Comparison of ENCODE assay signal across 29 mouse cellular contexts in the genomic region with DNA sequence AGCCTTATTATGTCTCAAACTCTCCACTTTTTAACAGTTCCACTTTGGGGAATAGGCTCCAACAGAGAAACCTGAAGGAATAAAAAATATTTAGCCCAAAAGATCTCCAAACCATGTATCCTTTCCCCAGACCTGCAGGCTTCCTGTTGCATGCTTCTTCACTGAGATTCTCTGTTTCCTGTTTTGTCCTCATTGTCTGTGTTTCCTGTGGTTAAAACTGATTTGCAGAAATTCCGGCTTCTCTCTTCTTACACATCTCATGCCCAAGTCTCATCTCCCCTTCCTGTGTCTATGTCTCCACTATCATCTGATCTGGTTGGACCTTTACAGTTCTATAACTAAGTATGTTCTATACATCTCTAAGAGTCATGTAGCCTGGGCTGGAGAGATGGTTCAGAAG.
DNase-seq lines count a peak whose midpoint lies in the region; ATAC-seq and TF ChIP-seq lines count a peak whose summit lies in the region.
"Had no signal": no experiment of that assay in that cellular context is flagged by ENCODE, and none has a peak within 500 bp of the region (broad histone marks: within the 10 kb centered on the region; RNA-seq: fewer than 3 reads in every experiment).

No protein-coding gene starts in this region.

- intact Hi-C loops in heart, postnatal 10 days (cut with DNase I): no loop called here

- TF ChIP-seq EP300 in stomach, postnatal 0 days (optimal IDR thresholded peaks at IDR 0.05): no peak

- no peaks in the 10 kb centered on the region for H3K27me3 ChIP-seq in stomach, postnatal 0 days (ENCODE audit: control insufficient read depth, insufficient read depth, low read length)
- H3K27me3 ChIP-seq: CH12.LX; embryonic facial prominence, embryonic 15.5 days; heart, embryonic 13.5 days; intestine, embryonic 15.5 days; limb, embryonic 13.5 days; liver, embryonic 12.5 days had no signal

- no peak overlapping the region for H3K9ac ChIP-seq in stomach, postnatal 0 days (ENCODE audit: low read length)
- H3K9ac ChIP-seq: embryonic facial prominence, embryonic 15.5 days; heart, embryonic 13.5 days; hindbrain, embryonic 14.5 days; intestine, embryonic 15.5 days; limb, embryonic 13.5 days; liver, embryonic 12.5 days had no signal

- DNase-seq in heart, adult 11 months: peak; percentile 60
- no peak for DNase-seq in heart, postnatal 10 days
- peak; percentile 32 for DNase-seq in CD4-positive, CD25-positive, alpha-beta regulatory T cell, adult 2 months (ENCODE audit: low read depth, low spot score)
- no peak for DNase-seq in stomach, postnatal 0 days (ENCODE audit: low spot score)
- no peak for DNase-seq in frontal cortex, postnatal 36 days (ENCODE audit: low spot score in 2 of 2)
- no peak for DNase-seq in layer of hippocampus, adult 8-10 months (ENCODE audit: low spot score in 2 of 2)
- DNase-seq: adrenal gland, adult 8-10 months; cerebellum, adult 2 months; cerebellum, postnatal 36 days; gastrocnemius, postnatal 14 days; heart, adult 2 months; kidney, adult 8-10 months; kidney, postnatal 14 days; lung, postnatal 4 days; right cerebral cortex, postnatal 14 days; thymus, postnatal 14 days had no signal

- whole genome bisulfite sequencing in stomach, postnatal 0 days: 80% methylated on average over 1 of the region's 1 CpGs

- no peak overlapping the region for H3K27ac ChIP-seq in stomach, postnatal 0 days (replicated peaks)
- H3K27ac ChIP-seq: embryonic facial prominence, embryonic 15.5 days; heart, adult 2 months; heart, embryonic 13.5 days; hindbrain, embryonic 14.5 days; intestine, embryonic 15.5 days; limb, embryonic 13.5 days; liver, embryonic 12.5 days had no signal

- no peak overlapping the region for H3K4me2 ChIP-seq in stomach, postnatal 0 days (replicated peaks; ENCODE audit: low read depth)
- H3K4me2 ChIP-seq: embryonic facial prominence, embryonic 15.5 days; heart, embryonic 13.5 days; hindbrain, embryonic 14.5 days; intestine, embryonic 15.5 days; limb, embryonic 13.5 days; liver, embryonic 12.5 days; midbrain, embryonic 11.5 days had no signal

- no peaks in the 10 kb centered on the region for H3K9me3 ChIP-seq in stomach, postnatal 0 days (ENCODE audit: control insufficient read depth, low read length)
- H3K9me3 ChIP-seq: embryonic facial prominence, embryonic 15.5 days; G1E; heart, embryonic 13.5 days; intestine, embryonic 15.5 days; limb, embryonic 13.5 days; liver, embryonic 12.5 days had no signal

- H3K4me1 ChIP-seq in stomach, postnatal 0 days (replicated peaks; ENCODE audit: control insufficient read depth, insufficient read depth): no peaks in the 10 kb centered on the region
- H3K4me1 ChIP-seq: embryonic facial prominence, embryonic 15.5 days; heart, embryonic 13.5 days; intestine, embryonic 15.5 days; limb, embryonic 13.5 days; liver, embryonic 12.5 days had no signal

- no peak overlapping the region for H3K4me3 ChIP-seq in stomach, postnatal 0 days (ENCODE audit: low read depth, low read length)
- H3K4me3 ChIP-seq: embryonic facial prominence, embryonic 15.5 days; heart, adult 2 months; heart, embryonic 13.5 days; intestine, embryonic 15.5 days; limb, embryonic 13.5 days; liver, embryonic 12.5 days had no signal

- no peaks in the 10 kb centered on the region for H3K36me3 ChIP-seq in stomach, postnatal 0 days (ENCODE audit: control insufficient read depth, insufficient read depth, low read length)
- H3K36me3 ChIP-seq: embryonic facial prominence, embryonic 15.5 days; G1E; heart, embryonic 13.5 days; intestine, embryonic 15.5 days; limb, embryonic 13.5 days; liver, embryonic 12.5 days had no signal

- peak; percentile 83 for ATAC-seq in granulocyte monocyte progenitor cell, adult 5-6 weeks (replicated peaks; ENCODE audit: poor library complexity, severe bottlenecking)
- ATAC-seq in megakaryocyte progenitor cell, adult 5-6 weeks (replicated peaks; ENCODE audit: poor library complexity): peak; percentile 77
- ATAC-seq in stomach, postnatal 0 days (ENCODE audit: low FRiP score, low TSS enrichment): no peak
- ATAC-seq: forebrain, embryonic 16.5 days; intestine, embryonic 15.5 days; liver, embryonic 12.5 days; Patski had no signal

- no peak for TF ChIP-seq CTCF in stomach, postnatal 0 days (IDR thresholded peaks at IDR 0.05; ENCODE audit: low read depth)

Comparison
In these comparisons a context has a peak if more than half of its experiments do, and no peak if none do; other contexts are left out.
1. DNase-seq: peak in heart, adult 11 months (single experiment) and CD4-positive, CD25-positive, alpha-beta regulatory T cell, adult 2 months (single experiment); none in heart, postnatal 10 days (0 of 2), stomach, postnatal 0 days (single experiment), frontal cortex, postnatal 36 days (0 of 2) and layer of hippocampus, adult 8-10 months (0 of 2).